Mouse (Mus musculus): ENCODE data around the gene Klk1b1. TPM values are rescaled to one million over a fixed set of nuclear protein-coding genes. Genes with fewer than 3 reads are reported as not detected.
"Not testable (repeated sequence)": the region's sequence is repeated elsewhere in the genome, so short reads cannot be mapped to it uniquely, and the experiment has no call there.

The Klk1b1 gene
- not detected for total RNA-seq (2021)
- long read RNA-seq, experiment 1 = 0 reads
- long read RNA-seq, experiment 2 = 0 reads

DNA sequence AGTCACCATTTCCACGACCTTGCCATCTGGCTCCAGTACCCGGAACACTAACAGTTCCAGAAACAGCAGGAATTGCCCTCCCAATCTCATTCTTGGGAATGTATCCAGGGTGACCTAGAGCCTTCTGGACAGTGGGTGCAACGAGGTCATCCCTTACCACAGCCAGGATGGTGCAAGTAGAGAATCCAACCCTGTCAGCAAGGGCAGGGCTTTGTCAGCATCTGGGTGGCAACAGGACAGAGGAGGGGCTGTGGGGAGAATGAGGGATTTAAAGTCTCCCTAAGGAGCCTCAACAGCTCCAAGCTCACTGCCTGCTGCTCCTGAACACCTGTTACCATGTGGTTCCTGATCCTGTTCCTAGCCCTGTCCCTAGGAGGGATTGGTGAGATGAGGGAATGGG is at the start of gene Klk1b1:
Gene Klk1b1, plus strand, starts transcription at position 301 of the 400 bp plus-strand sequence.
- no peak for DNase-seq (ENCODE audit: low spot score in 2 of 2)

DNA sequence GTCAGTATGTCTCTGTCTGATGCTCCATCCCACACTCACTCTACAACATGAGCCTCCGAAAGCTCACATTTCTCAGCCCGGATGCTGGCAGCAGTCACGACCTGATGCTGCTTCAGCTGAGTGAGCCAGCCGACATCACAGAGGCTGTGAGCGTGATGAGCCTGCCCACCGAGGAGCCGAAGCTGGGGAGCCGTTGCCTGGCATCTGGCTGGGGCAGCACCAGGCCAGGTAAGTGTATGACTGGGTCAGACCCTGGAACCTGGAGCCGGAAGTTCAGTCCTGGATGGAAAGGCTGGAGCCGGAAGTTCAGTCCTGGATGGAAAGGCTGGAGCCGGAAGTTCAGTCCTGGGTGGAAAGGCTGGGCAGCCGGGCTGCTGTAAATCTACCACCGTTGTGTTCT is 48.1 kb upstream of the Klk1b1 start:
- DNase-seq (ENCODE audit: low spot score in 2 of 2) = no peak

DNA sequence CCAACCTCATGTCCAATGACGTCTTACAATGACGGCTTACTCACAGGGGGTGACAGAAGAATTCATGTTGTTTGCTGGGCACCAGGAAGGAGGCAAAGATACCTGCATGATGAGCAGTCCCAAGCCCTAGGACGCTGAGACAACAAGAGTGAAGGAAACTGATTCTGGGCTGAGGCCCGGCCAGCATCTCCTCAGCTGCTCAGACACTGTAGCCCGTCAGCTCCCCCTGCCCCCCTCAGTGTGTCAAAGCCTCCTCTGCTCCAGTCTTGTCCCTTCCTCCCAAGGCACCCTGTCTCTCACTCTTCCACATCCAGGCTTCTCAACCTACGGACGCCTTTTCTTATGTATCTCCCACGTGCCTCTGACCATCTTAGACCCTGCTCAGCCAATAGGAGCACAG is 47.7 kb upstream of the Klk1b1 start:
- DNase-seq (ENCODE audit: low spot score in 2 of 2) = no peak

DNA sequence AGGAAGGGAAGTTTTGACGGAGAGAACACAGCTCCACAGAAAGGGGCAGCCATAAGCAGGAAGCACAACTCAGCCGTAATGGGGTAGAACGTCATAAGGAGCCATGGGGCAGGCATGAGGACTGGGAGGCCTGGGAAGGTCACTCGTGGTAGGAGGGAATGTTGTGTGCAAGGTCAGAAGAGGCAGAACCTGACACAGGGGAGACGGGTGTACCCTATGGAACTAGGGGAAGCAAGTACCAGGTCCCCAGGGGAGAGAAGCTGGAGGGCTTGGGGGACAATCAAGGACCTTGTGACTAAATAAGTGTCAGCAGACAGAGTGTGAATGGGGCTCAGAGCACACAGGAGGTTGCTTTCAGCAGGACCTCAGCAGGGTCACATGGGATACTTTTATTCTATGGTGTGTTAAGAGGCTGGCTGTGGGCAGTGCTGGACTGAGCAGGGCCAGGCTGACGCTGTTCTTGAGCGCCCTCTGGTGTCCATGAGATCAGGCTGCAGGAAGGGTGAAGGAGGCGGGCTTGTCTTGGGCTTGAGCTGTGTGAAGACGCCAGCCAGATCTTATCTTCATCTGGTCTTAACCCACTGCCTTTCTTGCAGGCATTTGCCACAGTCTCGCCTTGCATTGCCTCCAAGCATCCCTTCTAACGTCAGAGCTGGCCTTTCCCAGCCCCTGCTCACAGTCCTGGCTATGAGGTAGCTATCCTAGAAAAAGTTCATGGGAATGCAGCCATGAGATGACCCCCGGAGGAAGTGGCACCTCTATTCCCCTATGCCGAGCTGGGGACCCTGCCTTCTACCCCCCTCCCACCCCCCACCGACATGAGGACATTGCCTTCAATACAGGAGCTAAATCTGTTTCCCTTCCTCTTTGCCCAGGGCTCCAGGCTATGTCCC is 46.7 kb upstream of the Klk1b1 start:
- DNase-seq (ENCODE audit: low spot score in 2 of 2) = peak in 1 of 2 experiments; percentile 54

- DNase-seq (ENCODE audit: low spot score in 2 of 2) = no peak
These were observed 46.0 kb upstream of the Klk1b1 start for GRCm38 (mm10) chr7:43920582-43920981.

- DNase-seq (ENCODE audit: low spot score in 2 of 2) = no peak
These were observed 45.5 kb upstream of the Klk1b1 start for GRCm38 (mm10) chr7:43921087-43921486.

GRCm38 (mm10) chr7:43921941-43922340 is 44.6 kb upstream of the Klk1b1 start:
- no peak for DNase-seq (ENCODE audit: low spot score in 2 of 2)

GRCm38 (mm10) chr7:43925985-43926384 is 40.6 kb upstream of the Klk1b1 start:
- DNase-seq (ENCODE audit: low spot score in 2 of 2) = no peak

GRCm38 (mm10) chr7:43928521-43928920 is 38.0 kb upstream of the Klk1b1 start:
- DNase-seq (ENCODE audit: low spot score in 2 of 2) = no peak

DNA sequence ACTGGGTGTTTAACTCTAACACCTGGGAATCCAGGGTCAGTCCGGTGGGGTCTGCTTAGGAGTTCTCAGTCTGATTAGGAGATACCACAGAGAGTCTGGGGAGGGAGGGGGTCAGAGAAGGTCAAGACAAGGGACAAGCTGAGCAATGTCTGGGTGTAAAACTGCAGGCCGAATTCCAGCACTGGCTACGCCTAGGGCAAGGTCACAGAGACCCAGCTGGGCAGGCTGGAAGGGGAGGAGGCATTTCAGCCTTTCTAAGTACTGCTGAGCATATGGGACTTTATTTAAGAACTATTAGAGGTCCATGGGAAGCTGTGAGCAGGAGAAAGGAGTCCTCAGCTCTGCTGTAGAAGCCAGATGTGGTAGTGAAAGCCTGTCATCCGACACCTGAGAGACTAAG is 34.2 kb upstream of the Klk1b1 start:
- DNase-seq (ENCODE audit: low spot score in 2 of 2) = no peak

DNA sequence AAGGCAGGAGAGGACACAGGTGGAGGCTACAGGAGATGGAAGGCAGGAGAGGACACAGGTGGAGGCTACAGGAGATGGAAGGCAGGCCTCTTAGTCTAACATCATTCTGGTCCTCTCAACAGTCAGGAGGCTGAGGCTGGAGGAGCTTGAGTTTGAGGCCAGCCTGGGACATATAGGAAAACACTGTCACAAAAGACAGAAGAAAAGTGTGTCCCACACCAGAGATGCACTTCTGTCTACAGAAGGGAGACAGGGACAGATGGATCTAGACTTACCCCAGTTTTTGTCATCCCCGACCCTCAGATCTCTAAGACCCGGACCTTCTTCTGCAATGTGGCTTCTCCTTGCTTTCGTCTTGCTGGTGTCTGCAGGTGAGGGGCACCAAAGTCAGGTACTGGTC is 33.1 kb upstream of the Klk1b1 start, which contains the start of gene Klk15:
Gene Klk15, plus strand, starts transcription at position 301 of the 400 bp plus-strand sequence.
- DNase-seq (ENCODE audit: low spot score in 2 of 2) = no peak

- DNase-seq (ENCODE audit: low spot score in 2 of 2) = no peak
These were observed 31.8 kb upstream of the Klk1b1 start for GRCm38 (mm10) chr7:43934747-43935146.

GRCm38 (mm10) chr7:43936551-43936950 is 30.0 kb upstream of the Klk1b1 start:
- no peak for DNase-seq (ENCODE audit: low spot score in 2 of 2)

DNA sequence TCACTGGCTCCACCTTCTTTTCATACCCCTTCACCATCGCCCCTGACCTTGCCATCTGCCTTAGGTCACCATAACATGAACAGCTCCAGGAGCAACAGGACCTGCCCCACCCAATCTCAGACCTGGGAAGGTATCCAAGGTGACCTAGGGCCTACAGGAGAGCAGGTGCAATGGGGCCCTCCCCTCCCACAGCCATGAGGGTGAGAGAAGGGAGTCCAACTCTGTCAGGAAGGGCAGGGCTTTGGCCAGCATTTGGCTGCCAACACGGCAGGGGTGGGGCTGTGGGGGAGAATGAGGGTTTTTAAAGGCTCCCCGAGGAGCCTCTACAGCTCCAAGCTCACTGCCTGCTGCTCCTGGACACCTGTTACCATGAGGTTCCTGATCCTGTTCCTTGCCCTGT is 24.3 kb upstream of the Klk1b1 start:
- DNase-seq (ENCODE audit: low spot score in 2 of 2) = not testable (repeated sequence)

DNA sequence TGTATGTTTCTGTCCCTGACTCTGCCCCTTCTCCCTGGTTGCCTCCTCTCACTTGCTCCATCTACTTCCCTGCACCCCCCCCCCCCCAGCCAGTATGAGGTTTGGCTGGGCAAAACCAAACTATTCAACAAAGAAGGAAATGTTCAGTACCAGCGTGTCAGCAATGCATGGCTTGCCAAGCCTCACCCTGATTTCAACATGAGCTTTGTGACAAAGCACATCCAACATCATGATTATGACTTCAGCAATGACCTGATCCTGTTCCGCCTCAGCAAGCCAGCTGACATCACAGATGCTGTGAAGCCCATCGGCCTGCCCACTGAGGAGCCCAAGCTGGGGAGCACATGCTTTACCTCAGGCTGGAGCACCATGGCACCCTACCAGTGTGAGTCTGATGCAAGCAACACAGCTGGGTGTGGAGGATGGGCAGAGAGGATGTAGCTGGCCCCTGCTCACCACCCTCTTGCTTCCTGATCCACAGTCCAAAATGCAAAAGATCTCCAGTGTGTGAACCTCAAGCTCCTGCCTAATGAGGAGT is 21.8 kb upstream of the Klk1b1 start:
- no peak for DNase-seq (ENCODE audit: low spot score in 2 of 2)

DNA sequence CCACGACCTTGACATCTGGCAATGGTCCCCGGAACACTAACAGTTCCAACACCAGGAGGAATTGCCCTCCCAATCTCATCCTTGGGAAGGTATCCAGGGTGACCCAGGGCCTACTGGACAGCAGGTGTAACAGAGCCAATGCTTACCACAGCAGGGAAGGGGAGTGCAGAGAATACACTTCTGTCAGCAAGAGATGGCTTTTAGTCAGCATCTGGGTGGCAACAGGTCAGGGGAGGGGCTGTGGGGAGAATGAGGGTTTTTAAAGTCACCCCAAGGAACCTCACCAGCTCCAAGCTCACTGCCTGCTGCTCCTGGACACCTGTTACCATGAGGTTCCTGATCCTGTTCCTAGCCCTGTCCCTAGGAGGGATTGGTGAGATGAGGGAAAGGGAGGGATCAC is 16.2 kb upstream of the Klk1b1 start, which contains the start of gene Klk1b8:
Gene Klk1b8, plus strand, starts transcription at position 301 of the 400 bp plus-strand sequence.
- DNase-seq (ENCODE audit: low spot score in 2 of 2) = no peak

DNA sequence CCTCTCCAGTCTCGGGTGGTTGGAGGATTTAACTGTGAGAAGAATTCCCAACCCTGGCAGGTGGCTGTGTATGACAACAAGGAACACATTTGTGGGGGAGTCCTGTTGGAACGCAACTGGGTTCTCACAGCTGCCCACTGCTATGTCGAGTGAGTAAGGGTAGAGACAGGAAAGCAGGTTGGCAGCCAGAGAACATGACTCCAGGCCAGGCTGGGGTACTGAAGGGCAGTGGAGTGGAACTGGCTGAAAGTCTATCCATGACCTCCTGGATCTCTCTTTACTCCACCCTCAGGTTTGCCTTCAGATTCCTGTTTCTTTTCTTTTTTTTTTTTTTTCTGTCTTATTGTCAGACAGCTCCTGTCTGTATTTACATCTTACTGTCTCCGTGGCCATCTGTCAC is 13.8 kb upstream of the Klk1b1 start:
- DNase-seq (ENCODE audit: low spot score in 2 of 2) = no peak

- DNase-seq (ENCODE audit: low spot score in 2 of 2) = no peak
These were observed 507 bp downstream of the Klk1b1 start for GRCm38 (mm10) chr7:43967058-43967457.

DNA sequence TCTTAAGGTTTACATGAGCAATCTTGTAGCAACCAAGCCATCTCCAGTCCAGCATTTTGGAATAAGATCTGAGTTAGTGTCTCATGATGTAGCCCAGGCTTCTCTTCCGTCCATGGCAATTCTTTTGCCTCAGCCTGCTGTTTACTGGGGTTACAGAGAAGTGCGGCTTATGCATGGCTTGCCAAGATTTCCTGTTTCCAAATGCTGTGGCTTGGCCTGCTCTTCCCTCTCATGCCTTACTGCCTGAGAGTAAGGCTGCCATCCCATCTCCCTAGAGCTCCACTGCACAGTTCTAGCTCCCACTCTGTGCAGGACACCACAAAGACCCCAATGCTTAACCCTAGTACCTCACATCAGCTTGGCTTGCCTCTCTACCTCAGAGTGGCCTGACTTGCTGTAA is 1.1 kb downstream of the Klk1b1 start:
- DNase-seq (ENCODE audit: low spot score in 2 of 2) = no peak

- not testable (repeated sequence) for DNase-seq (ENCODE audit: low spot score in 2 of 2)
These were observed 9.2 kb downstream of the Klk1b1 start, which contains the start of gene Klk1b9 for GRCm38 (mm10) chr7:43975761-43976160. Gene Klk1b9, plus strand, starts transcription at chr7:43976061.

- DNase-seq (ENCODE audit: low spot score in 2 of 2) = no peak
These were observed 19.1 kb downstream of the Klk1b1 start for GRCm38 (mm10) chr7:43985657-43986056.

DNA sequence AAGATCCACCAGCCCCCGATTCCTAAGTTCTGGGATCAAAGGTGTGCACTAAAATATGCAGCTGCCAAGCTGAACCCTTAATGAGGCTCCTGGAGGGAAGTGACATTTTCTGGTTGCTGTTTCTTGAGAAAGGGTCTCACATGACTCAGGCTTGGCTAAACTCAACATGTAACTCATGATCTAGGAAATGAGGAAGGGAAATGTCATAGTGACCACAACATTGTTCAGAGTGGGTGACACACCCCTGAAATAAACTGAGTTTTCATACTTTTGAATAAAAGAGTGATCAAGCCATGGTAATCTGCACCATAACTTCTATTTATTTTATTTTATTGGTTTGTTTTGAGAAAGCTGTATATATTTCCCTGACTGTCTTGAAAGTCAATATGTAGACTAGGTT is 28.3 kb downstream of the Klk1b1 start:
- DNase-seq (ENCODE audit: low spot score in 2 of 2) = not testable (repeated sequence)

Measured in gastrocnemius, postnatal 4 days (tissue).